Mouse (Mus musculus) layer of hippocampus, adult 2 months (tissue): Measurements from ENCODE around the gene Fgd5. TPM values are rescaled to one million over a fixed set of nuclear protein-coding genes. Genes with fewer than 3 reads are reported as not detected.

ENCODE experiments used
- DNase-seq, 2 experiments: peaks; one replicate each; pipeline ENCODE4 v3.0.0; 2022; ENCODE audit warnings: low spot score in 2 of 2
- H3K27ac ChIP-seq: fragments of 200-600 bp; 2 replicates; pipeline ENCODE4 v1.8.1; 2022
- H3K4me3 ChIP-seq: fragments of 200-600 bp; 2 replicates; pipeline ENCODE4 v1.8.1; 2022; ENCODE audit warnings: mild to moderate bottlenecking
- CTCF ChIP-seq: fragments of 200-600 bp; conservative IDR thresholded peaks from 2 replicates; pipeline ENCODE4 v1.8.1; 2022; ENCODE audit warnings: antibody characterized with exemption, mild to moderate bottlenecking, moderate library complexity
- total RNA-seq, 2 experiments: library from RNA; stranded (reverse); gene quantifications; 2 replicates each; pipeline ENCODE4 v1.2.3; 2021

Gene Fgd5
- total RNA-seq, 2 experiments from 2014 or later: 4.3 to 5.7 TPM

GRCm38 (mm10) chr6:92016738-92017137 lies 38.1 kb downstream of the Fgd5 start:
- no peak for TF ChIP-seq CTCF
- Histone ChIP-seq H3K27ac (no peak overlapping the region), H3K4me3 (no peak overlapping the region)
- no peak for DNase-seq

DNA sequence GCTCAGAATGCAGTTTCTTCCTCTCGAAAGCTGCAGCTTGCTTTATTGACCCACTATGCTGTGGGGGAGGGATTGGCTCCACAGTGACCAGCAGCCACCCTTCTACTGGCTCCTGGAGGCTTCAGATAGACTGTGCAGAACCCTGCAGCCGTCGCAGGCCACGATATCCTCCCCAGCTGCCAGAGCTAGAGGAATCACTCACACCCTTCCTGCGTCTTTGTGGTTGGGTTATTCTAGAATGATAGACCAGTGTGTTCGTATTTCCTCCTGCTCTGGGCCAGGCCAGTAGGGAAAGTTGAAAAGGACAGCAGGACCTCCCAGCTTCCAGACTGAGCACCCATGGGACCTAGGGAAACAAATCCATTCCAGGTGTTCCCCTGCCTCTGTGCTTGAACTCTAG lies 39.7 kb downstream of the Fgd5 start:
- no peak overlapping the region for H3K4me3 ChIP-seq
- no peak overlapping the region for H3K27ac ChIP-seq
- DNase-seq: no peak
- TF ChIP-seq CTCF: no peak

- DNase-seq: no peak
- H3K4me3 ChIP-seq: no peak overlapping the region
- H3K27ac ChIP-seq: no peak overlapping the region
- no peak for TF ChIP-seq CTCF
Measured at GRCm38 (mm10) chr6:92021061-92021460, 42.4 kb downstream of the Fgd5 start.

GRCm38 (mm10) chr6:92021506-92021905 lies 42.8 kb downstream of the Fgd5 start:
- no peak for TF ChIP-seq CTCF
- Histone ChIP-seq H3K4me3 (no peak overlapping the region), H3K27ac (no peak overlapping the region)
- no peak for DNase-seq

GRCm38 (mm10) chr6:92025252-92025651 lies 46.6 kb downstream of the Fgd5 start:
- no peak for TF ChIP-seq CTCF
- DNase-seq: no peak
- H3K4me3 ChIP-seq: no peak overlapping the region
- no peak overlapping the region for H3K27ac ChIP-seq

DNA sequence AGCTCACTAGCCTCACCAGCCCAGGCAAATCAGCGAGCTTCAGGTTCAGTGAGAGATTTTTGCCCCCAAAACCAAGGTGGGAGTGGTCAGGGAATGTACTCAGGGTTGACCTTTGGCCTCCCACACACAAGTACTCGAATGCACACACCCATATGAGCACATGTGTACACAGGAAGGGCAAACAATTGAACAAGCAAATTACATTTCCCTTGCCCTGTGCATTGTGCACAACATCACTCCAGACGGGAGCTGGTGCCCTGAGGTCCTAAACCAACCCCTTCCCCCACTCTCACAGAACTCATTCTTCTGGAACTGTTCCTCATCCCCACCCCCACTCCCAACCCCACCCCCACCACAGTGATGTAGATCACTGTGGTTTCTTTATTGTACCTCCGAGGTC lies 48.7 kb downstream of the Fgd5 start:
- TF ChIP-seq CTCF: no peak
- no peak overlapping the region for H3K27ac ChIP-seq
- DNase-seq: no peak
- no peak overlapping the region for H3K4me3 ChIP-seq

DNA sequence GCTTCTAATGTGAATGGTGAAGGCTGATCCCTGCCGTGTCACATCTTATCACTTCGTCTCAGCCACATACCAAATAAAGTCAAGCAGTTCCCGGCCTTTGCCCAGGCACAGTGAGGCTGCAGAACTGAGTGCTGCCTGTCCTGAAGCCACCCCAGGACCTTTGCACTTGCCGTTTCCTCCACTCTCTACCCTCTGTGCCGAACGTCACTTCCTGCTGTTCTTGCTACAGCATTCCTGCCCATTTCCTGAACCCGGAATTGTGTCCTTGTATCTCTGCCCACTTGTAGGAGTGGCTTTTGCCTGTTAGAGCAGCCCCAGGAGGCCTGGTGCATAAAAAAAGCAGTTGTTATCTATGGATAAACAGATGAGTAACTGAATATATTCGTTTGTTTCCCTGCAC lies 52.0 kb downstream of the Fgd5 start:
- Histone ChIP-seq H3K27ac (no peak overlapping the region), H3K4me3 (no peak overlapping the region)
- DNase-seq: no peak
- no peak for TF ChIP-seq CTCF

DNA sequence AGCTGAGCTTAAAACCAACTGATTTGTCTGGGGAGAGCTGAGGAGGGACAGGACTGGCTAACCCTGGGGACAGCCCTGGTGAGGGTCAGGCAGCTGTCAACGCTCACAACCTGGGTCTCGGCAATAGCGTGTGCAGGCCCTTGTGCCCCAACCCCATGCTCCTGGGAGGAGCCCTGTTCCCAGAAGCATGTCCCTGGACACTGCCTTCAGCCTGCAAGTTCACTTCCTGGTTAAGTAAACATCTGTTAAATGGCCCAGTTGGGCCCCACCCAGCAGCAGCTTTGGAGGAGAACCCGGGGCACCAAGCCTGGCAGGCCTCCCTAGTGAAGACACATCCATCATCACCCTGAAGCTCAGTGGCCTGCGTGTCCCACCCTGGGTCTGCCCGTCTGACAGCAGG lies 56.0 kb downstream of the Fgd5 start:
- DNase-seq: no peak
- no peak for TF ChIP-seq CTCF
- no peak overlapping the region for H3K27ac ChIP-seq
- H3K4me3 ChIP-seq: no peak overlapping the region

DNA sequence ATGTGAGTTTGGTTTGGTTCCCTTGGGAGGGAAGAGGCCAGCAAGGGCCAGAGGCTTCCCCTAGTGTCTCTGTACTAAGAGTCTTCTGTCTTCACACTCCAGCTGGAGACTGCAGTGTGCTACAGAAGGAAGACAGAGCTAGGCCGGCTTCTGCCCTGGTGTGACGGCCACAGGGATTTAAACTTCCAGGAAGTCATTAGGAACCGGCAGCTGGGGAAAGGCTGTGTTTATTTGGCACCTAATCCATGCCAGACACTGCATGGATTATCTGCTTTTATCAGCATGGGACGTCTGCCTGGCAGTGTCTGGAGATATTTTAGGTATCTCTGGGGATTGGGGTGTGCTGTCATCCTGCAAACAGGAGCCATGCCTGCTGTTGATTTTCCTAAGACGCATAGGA lies 57.7 kb downstream of the Fgd5 start:
- no peak for TF ChIP-seq CTCF
- H3K27ac ChIP-seq: no peak overlapping the region
- DNase-seq: no peak
- no peak overlapping the region for H3K4me3 ChIP-seq

DNA sequence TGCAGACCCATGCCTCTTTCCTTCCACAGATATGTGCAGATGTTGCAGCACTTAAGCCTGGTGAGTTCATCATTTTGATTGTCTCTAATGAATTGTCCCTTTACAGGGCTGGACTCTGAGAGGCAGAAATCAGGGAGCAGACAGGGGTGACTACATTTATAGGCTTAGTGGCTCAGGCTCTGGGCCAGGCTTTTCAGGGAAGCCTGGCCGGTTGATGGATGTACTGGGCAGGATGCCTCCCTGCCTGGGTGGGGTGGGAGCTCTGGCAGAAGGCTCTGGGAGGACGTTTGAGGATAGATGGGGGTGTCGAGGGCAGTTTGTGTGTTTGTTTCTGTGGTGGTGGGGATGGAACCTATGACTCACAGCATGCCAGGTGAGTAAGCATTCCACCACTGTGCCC lies 59.5 kb downstream of the Fgd5 start:
- Histone ChIP-seq H3K27ac (no peak overlapping the region), H3K4me3 (no peak overlapping the region)
- no peak for TF ChIP-seq CTCF
- no peak for DNase-seq

DNA sequence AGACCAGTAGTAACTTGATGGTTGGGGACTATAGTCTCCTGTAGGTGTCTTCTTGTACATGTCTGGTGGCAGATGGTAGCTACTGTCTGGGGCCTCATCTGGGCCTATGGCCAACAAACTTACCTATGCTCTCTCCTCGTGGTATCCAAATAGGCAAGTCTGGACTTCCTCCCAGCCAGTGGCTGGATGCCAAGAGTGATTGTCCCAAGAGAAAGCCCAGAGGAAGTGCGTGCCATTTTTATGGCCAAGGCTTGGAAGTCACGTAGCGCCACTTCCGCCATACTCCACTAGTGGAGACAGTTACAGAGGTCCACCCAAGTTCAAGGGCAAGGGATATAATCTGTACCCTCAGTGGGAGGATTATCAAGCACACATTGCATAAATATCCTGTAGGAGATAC lies 62.6 kb downstream of the Fgd5 start:
- no peak for TF ChIP-seq CTCF
- no peak overlapping the region for H3K4me3 ChIP-seq
- DNase-seq: no peak

DNA sequence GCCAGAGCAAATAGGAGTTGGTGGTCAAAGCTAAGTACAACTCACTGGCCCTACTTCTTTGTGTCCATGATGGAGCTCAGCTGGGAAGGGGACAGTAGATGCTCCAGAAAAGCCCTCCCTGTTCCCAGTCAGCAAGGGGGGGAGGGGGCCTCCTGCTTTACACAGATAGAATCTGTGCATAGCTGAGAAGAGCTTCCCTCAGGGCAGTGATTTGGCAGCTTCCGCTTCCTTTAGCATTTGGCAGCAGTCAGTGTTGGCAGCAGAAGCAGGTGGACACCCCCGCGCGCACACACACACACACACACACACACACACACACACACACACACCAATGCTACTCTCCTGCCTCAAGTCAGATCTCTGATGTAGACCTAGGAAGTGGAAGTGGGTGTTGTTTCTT lies 63.4 kb downstream of the Fgd5 start:
- H3K27ac ChIP-seq: no peak overlapping the region
- H3K4me3 ChIP-seq: no peak overlapping the region
- TF ChIP-seq CTCF: no peak
- peak in 1 of 2 experiments; percentile 4 for DNase-seq

More for the DNA sequence above, 62.6 kb downstream of the Fgd5 start:
- H3K27ac ChIP-seq: no peak overlapping the region

- no peak for DNase-seq
- no peak for TF ChIP-seq CTCF
- H3K27ac ChIP-seq: no peak overlapping the region
- no peak overlapping the region for H3K4me3 ChIP-seq
Measured at GRCm38 (mm10) chr6:92042850-92043249, 64.2 kb downstream of the Fgd5 start.

DNA sequence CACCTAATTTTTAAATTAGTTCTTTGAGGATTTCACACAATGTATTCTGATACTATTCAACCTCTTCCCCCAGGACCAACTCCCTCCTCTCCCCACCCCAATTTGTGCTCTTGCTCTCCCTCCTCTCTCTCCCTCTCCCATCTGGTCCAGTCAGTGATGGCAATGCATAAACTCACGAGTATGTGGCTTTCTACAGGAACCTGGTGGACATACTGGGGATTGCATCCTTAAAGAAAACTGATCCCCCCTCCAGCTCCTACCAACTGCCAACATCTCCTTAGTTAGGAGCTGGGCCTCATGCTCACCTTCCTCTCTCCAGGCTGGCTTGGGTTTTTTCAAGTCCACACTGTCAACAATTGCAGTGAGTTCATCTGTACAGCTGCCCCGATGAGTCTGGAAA lies 79.1 kb downstream of the Fgd5 start:
- TF ChIP-seq CTCF: peak; percentile 58

DNA sequence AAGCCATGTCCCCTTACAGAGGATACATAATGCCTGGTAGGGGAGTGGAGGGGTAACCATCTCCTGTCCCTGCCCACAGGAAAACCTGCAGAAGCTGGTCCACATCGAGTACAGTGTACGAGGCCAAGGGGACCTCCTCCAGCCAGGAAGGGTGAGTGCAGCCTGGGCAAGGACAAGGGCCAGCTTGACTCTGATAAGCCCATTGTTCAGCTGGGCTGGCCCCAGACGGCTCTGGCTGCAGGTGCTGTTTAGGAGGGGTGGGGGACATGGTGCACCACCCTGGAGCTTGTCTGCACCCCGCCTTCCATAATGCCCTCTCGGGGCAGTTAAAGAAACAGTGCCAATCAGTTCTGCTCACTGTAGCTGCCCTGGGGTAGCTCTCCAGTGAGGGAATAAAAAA lies 83.0 kb downstream of the Fgd5 start:
- TF ChIP-seq CTCF: no peak
- no peak for DNase-seq
- Histone ChIP-seq H3K27ac (no peak overlapping the region), H3K4me3 (no peak overlapping the region)

More for the DNA sequence above, 79.1 kb downstream of the Fgd5 start:
- Histone ChIP-seq H3K4me3 (no peak overlapping the region), H3K27ac (no peak overlapping the region)
- no peak for DNase-seq

- no peak for TF ChIP-seq CTCF
- Histone ChIP-seq H3K27ac (no peak overlapping the region), H3K4me3 (no peak overlapping the region)
- no peak for DNase-seq
Measured at GRCm38 (mm10) chr6:92063452-92063851, 84.8 kb downstream of the Fgd5 start.
